ENCODE assay signal across 19 mouse cellular contexts in genomic region chr1:68123541-68123940, GRCm38 (mm10).
"Had no signal": no experiment of that assay in that cellular context is flagged by ENCODE, and none has a peak within 500 bp of the region (broad histone marks: within the 10 kb centered on the region; RNA-seq: fewer than 3 reads in every experiment).

No protein-coding gene starts in this region.

- H3K4me3 ChIP-seq: kidney, embryonic 15.5 days; left cerebral cortex, adult 2 months; liver, embryonic 13.5 days; midbrain, embryonic 12.5 days; myocyte; neural tube, embryonic 13.5 days; stomach, embryonic 15.5 days had no signal

- H3K9me3 ChIP-seq: kidney, embryonic 15.5 days; liver, embryonic 13.5 days; midbrain, embryonic 12.5 days; neural tube, embryonic 13.5 days; stomach, embryonic 15.5 days had no signal

- ATAC-seq: midbrain, embryonic 16.5 days had no signal

- H3K4me1 ChIP-seq: kidney, embryonic 15.5 days; liver, embryonic 13.5 days; stomach, embryonic 15.5 days had no signal

- H3K27ac ChIP-seq: kidney, embryonic 15.5 days; left cerebral cortex, adult 2 months; liver, embryonic 13.5 days; midbrain, embryonic 12.5 days; neural tube, embryonic 13.5 days; stomach, embryonic 15.5 days had no signal

- H3K9ac ChIP-seq: kidney, embryonic 15.5 days; liver, embryonic 13.5 days; midbrain, embryonic 12.5 days; neural tube, embryonic 13.5 days; stomach, embryonic 15.5 days had no signal

- DNase-seq: kidney, postnatal 10 days; kidney, postnatal 36 days; layer of hippocampus, postnatal 36 days; liver, embryonic 13.5 days; lung, adult 2 months; lung, postnatal 14 days; lung, postnatal 4 days; retina, postnatal 1 day; right cerebral cortex, postnatal 25 days; spleen, adult 18-20 months; thymus, adult 18-20 months; thymus, postnatal 36 days had no signal

- H3K4me2 ChIP-seq: kidney, embryonic 15.5 days; liver, embryonic 13.5 days; midbrain, embryonic 12.5 days; neural tube, embryonic 13.5 days; stomach, embryonic 15.5 days had no signal

- H3K27me3 ChIP-seq: kidney, embryonic 15.5 days; liver, embryonic 13.5 days; midbrain, embryonic 12.5 days; neural tube, embryonic 13.5 days; stomach, embryonic 15.5 days had no signal

- H3K36me3 ChIP-seq: kidney, embryonic 15.5 days; liver, embryonic 13.5 days; midbrain, embryonic 12.5 days; neural tube, embryonic 13.5 days; stomach, embryonic 15.5 days had no signal
